ENCODE assay signal across 19 mouse cellular contexts in the genomic region with DNA sequence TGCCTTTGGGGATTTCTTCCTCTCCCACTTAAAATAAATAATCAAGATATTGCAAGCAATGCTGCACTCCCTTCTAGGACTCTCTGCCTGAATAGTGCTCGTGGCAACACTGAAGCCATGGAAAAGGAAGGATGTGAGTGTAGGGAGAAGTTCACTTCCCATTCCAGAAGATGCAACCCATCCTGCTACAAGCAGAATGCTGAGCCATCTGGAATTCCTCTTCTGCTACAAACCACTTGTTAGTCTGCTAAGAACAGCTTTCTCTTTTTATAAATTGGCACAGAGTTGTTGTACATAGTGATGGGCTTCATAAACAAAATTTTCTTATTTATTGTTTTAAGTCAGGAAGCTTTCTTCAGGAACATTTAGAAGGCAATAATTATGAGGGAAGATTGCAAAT.
DNase-seq lines count a peak whose midpoint lies in the region; ATAC-seq and TF ChIP-seq lines count a peak whose summit lies in the region.
"Had no signal": no experiment of that assay in that cellular context is flagged by ENCODE, and none has a peak within 500 bp of the region (broad histone marks: within the 10 kb centered on the region; RNA-seq: fewer than 3 reads in every experiment).

No protein-coding gene starts in this region.

- WGBS in lung, postnatal 0 days: 16% methylated on average over 1 of the region's 1 CpGs
- WGBS in stomach, embryonic 15.5 days: 25% methylated on average over 1 of the region's 1 CpGs

- no peak for ATAC-seq in lung, postnatal 0 days
- ATAC-seq in stomach, embryonic 15.5 days (ENCODE audit: insufficient read depth, low FRiP score, low read depth): peak; percentile 10; the same call in 1 of the 2 replicates
- ATAC-seq: forebrain, embryonic 16.5 days; inflammation-experienced regulatory T-cells, adult 6 months had no signal

- no peak for TF ChIP-seq EP300 in lung, postnatal 0 days (IDR thresholded peaks at IDR 0.05)

- no peak overlapping the region for H3K4me2 ChIP-seq in lung, postnatal 0 days (replicated peaks; ENCODE audit: low read depth, low read length)
- H3K4me2 ChIP-seq in stomach, embryonic 15.5 days: no peak overlapping the region
- H3K4me2 ChIP-seq: limb, embryonic 15.5 days; midbrain, embryonic 12.5 days had no signal

- no peaks in the 10 kb centered on the region for H3K9me3 ChIP-seq in lung, postnatal 0 days (ENCODE audit: low read length)
- no peaks in the 10 kb centered on the region for H3K9me3 ChIP-seq in stomach, embryonic 15.5 days
- H3K9me3 ChIP-seq: limb, embryonic 15.5 days; midbrain, embryonic 12.5 days had no signal

- no peaks in the 10 kb centered on the region for H3K27me3 ChIP-seq in lung, postnatal 0 days (replicated peaks; ENCODE audit: insufficient read depth, low read length)
- no peaks in the 10 kb centered on the region for H3K27me3 ChIP-seq in stomach, embryonic 15.5 days (replicated peaks)
- H3K27me3 ChIP-seq: limb, embryonic 15.5 days; midbrain, embryonic 12.5 days had no signal

- peak; percentile 12 to 32 for DNase-seq in kidney, postnatal 4 days
- DNase-seq in kidney, postnatal 25 days: no peak
- peak; percentile 36 for DNase-seq in lung, postnatal 0 days (ENCODE audit: low spot score)
- DNase-seq in lung, postnatal 36 days: no peak
- DNase-seq in layer of hippocampus, adult 8-10 months (ENCODE audit: low spot score in 2 of 2): peak; percentile 37 to 43
- no peak for DNase-seq in testis, postnatal 10 days (ENCODE audit: low spot score)
- DNase-seq: adrenal gland, postnatal 10 days; cerebellum, adult 9-10 months; gastrocnemius, postnatal 10 days; heart, adult 2 months; right cerebral cortex, adult 18-20 months; thymus, postnatal 14 days had no signal

- no peak overlapping the region for H3K4me3 ChIP-seq in lung, postnatal 0 days (ENCODE audit: low read depth, low read length)
- H3K4me3 ChIP-seq in stomach, embryonic 15.5 days (replicated peaks): no peak overlapping the region
- H3K4me3 ChIP-seq: heart, adult 2 months; limb, embryonic 15.5 days; midbrain, embryonic 12.5 days; myocyte had no signal

- no peak for TF ChIP-seq CTCF in lung, postnatal 0 days (IDR thresholded peaks at IDR 0.05)

- no peak overlapping the region for H3K27ac ChIP-seq in lung, postnatal 0 days (ENCODE audit: low read length)
- no peak overlapping the region for H3K27ac ChIP-seq in stomach, embryonic 15.5 days
- H3K27ac ChIP-seq: heart, adult 2 months; limb, embryonic 15.5 days; macrophage; midbrain, embryonic 12.5 days had no signal

- H3K36me3 ChIP-seq in lung, postnatal 0 days (ENCODE audit: insufficient read depth, low read length): no peaks in the 10 kb centered on the region
- H3K36me3 ChIP-seq in stomach, embryonic 15.5 days: no peaks in the 10 kb centered on the region
- H3K36me3 ChIP-seq: limb, embryonic 15.5 days; midbrain, embryonic 12.5 days had no signal

- H3K4me1 ChIP-seq in lung, postnatal 0 days (ENCODE audit: insufficient read depth, low read depth, low read length): no peaks in the 10 kb centered on the region
- H3K4me1 ChIP-seq in stomach, embryonic 15.5 days: no peaks in the 10 kb centered on the region
- H3K4me1 ChIP-seq: midbrain, embryonic 12.5 days had no signal

- no peak overlapping the region for H3K9ac ChIP-seq in lung, postnatal 0 days (replicated peaks; ENCODE audit: low read depth)
- no peak overlapping the region for H3K9ac ChIP-seq in stomach, embryonic 15.5 days
- H3K9ac ChIP-seq: limb, embryonic 15.5 days; midbrain, embryonic 12.5 days had no signal

Comparison
In these comparisons a context has a peak if more than half of its experiments do, and no peak if none do; other contexts are left out.
1. DNase-seq: peak in kidney, postnatal 4 days (2 of 2), lung, postnatal 0 days (single experiment) and layer of hippocampus, adult 8-10 months (2 of 2); none in kidney, postnatal 25 days (0 of 2), lung, postnatal 36 days (single experiment) and testis, postnatal 10 days (single experiment).